Mouse (Mus musculus) MEL (cell line): Measurements from ENCODE around the gene Taar3. TPM values are rescaled to one million over a fixed set of nuclear protein-coding genes. Genes with fewer than 3 reads are reported as not detected.

Experiments used
- DNase-seq: peaks from one replicate; pipeline ENCODE4 v3.0.0; 2011; ENCODE audit warnings: low read depth, low spot score
- H3K27ac ChIP-seq: 2 replicates; pipeline ENCODE4 v1.5.1; 2012; ENCODE audit warnings: low read depth, mild to moderate bottlenecking, control low read depth, low read length, moderate library complexity; ENCODE audit not compliant: control insufficient read depth
- H3K27me3 ChIP-seq, 2 experiments: fragments of 150-350 bp in 1 of 2; sonication (generic) in 1 of 2; 2 replicates each; pipeline ENCODE4 v1.6.1; 2012; ENCODE audit warnings: low read length in 2 of 2, mild to moderate bottlenecking in 2 of 2, improper control_type of control experiment in 1 of 2, moderate library complexity in 1 of 2; ENCODE audit not compliant: insufficient read depth in 2 of 2, control insufficient read depth in 1 of 2
- H3K36me3 ChIP-seq, 2 experiments: 2 replicates each; pipeline ENCODE4 v1.6.1; 2012 to 2014; ENCODE audit warnings: low read length in 2 of 2, improper control_type of control experiment in 1 of 2, inconsistent platforms in 1 of 2, mild to moderate bottlenecking in 1 of 2; ENCODE audit not compliant: insufficient read depth in 2 of 2, control insufficient read depth in 1 of 2
- H3K4me1 ChIP-seq, 2 experiments: fragments of 150-350 bp in 1 of 2; sonication (generic) in 1 of 2; 2 replicates each; pipeline ENCODE4 v1.6.1; 2012; ENCODE audit warnings: low read length in 2 of 2, improper control_type of control experiment in 1 of 2, mild to moderate bottlenecking in 1 of 2; ENCODE audit not compliant: insufficient read depth in 2 of 2, control insufficient read depth in 1 of 2
- H3K4me3 ChIP-seq, 2 experiments: fragments of 150-350 bp in 1 of 2; sonication (generic) in 1 of 2; 2 replicates each; pipeline ENCODE4 v1.5.1; 2012; ENCODE audit warnings: low read depth in 2 of 2, low read length in 2 of 2, mild to moderate bottlenecking in 2 of 2, moderate library complexity in 2 of 2, control low read depth in 1 of 2, improper control_type of control experiment in 1 of 2; ENCODE audit not compliant: control insufficient read depth in 1 of 2, insufficient read depth in 1 of 2
- H3K79me2 ChIP-seq: 2 replicates; pipeline ENCODE4 v1.6.1; 2012; ENCODE audit warnings: mild to moderate bottlenecking, low read length, moderate library complexity; ENCODE audit not compliant: control insufficient read depth, poor library complexity, insufficient read depth
- H3K9ac ChIP-seq: 2 replicates; pipeline ENCODE4 v1.6.1; 2012; ENCODE audit warnings: low read depth, mild to moderate bottlenecking, control low read depth, low read length, moderate library complexity; ENCODE audit not compliant: control insufficient read depth, poor library complexity, severe bottlenecking
- H3K9me3 ChIP-seq: fragments of 150-350 bp; sonication (generic); replicated peaks from 2 replicates; pipeline ENCODE4 v1.6.1; 2012; ENCODE audit warnings: mild to moderate bottlenecking, low read length, improper control_type of control experiment, moderate library complexity; ENCODE audit not compliant: insufficient read depth
- CHD1 ChIP-seq: IDR thresholded peaks from 2 replicates; pipeline ENCODE4 v1.6.1; 2012; ENCODE audit warnings: low read depth, mild to moderate bottlenecking, inconsistent platforms, low read length, improper control_type of control experiment
- CTCF ChIP-seq, 3 experiments: IDR thresholded peaks in 2 of 3; conservative IDR thresholded peaks in 1 of 3; 2 replicates each; pipeline ENCODE4 v1.5.1; 2011 to 2012; ENCODE audit warnings: low read length in 3 of 3, low read depth in 2 of 3, mild to moderate bottlenecking in 2 of 3, improper control_type of control experiment in 1 of 3, inconsistent platforms in 1 of 3, mixed read lengths in 1 of 3, moderate library complexity in 1 of 3; ENCODE audit not compliant: control insufficient read depth in 1 of 3, insufficient read depth in 1 of 3, poor library complexity in 1 of 3, severe bottlenecking in 1 of 3
- ETS1 ChIP-seq: IDR thresholded peaks from 2 replicates; pipeline ENCODE4 v1.6.1; 2012; ENCODE audit warnings: low read depth, mild to moderate bottlenecking, inconsistent platforms, low read length, improper control_type of control experiment, moderate library complexity
- GATA1 ChIP-seq: IDR thresholded peaks from 2 replicates; pipeline ENCODE4 v1.6.1; 2011; ENCODE audit warnings: low read depth, low read length, improper control_type of control experiment
- HCFC1 ChIP-seq: IDR thresholded peaks from 2 replicates; pipeline ENCODE4 v1.6.1; 2012; ENCODE audit warnings: low read depth, mild to moderate bottlenecking, inconsistent platforms, low read length, improper control_type of control experiment, moderate library complexity
- JUND ChIP-seq: IDR thresholded peaks from 2 replicates; pipeline ENCODE4 v1.6.1; 2011; ENCODE audit warnings: low read depth, mild to moderate bottlenecking, improper control_type of control experiment, low read length
- MAFK ChIP-seq: IDR thresholded peaks from 2 replicates; pipeline ENCODE4 v1.6.1; 2011; ENCODE audit warnings: low read depth, mild to moderate bottlenecking, low read length, improper control_type of control experiment, borderline replicate concordance
- MAX ChIP-seq: IDR thresholded peaks from 2 replicates; pipeline ENCODE4 v1.6.1; 2011; ENCODE audit warnings: low read length, improper control_type of control experiment
- MXI1 ChIP-seq: IDR thresholded peaks from 2 replicates; pipeline ENCODE4 v1.6.1; 2011; ENCODE audit warnings: mild to moderate bottlenecking, low read depth, low read length, improper control_type of control experiment
- MYB ChIP-seq: IDR thresholded peaks from 2 replicates; pipeline ENCODE4 v1.6.1; 2011; ENCODE audit warnings: mild to moderate bottlenecking, low read depth, low read length, improper control_type of control experiment
- NRF1 ChIP-seq: IDR thresholded peaks from 2 replicates; pipeline ENCODE4 v1.6.1; 2014; ENCODE audit warnings: low read depth, mild to moderate bottlenecking, inconsistent platforms, low read length, improper control_type of control experiment, moderate library complexity; ENCODE audit not compliant: poor library complexity, insufficient read depth, severe bottlenecking
- POLR2A ChIP-seq, 2 experiments: IDR thresholded peaks; 2 replicates each; pipeline ENCODE4 v1.6.1; 2011 to 2012; ENCODE audit warnings: low read length in 2 of 2, mild to moderate bottlenecking in 2 of 2, control low read depth in 1 of 2, improper control_type of control experiment in 1 of 2, low read depth in 1 of 2, moderate library complexity in 1 of 2; ENCODE audit not compliant: control insufficient read depth in 1 of 2, insufficient read depth in 1 of 2, poor library complexity in 1 of 2
- POLR2AphosphoS2 ChIP-seq: IDR thresholded peaks from 2 replicates; pipeline ENCODE4 v1.6.1; 2011; ENCODE audit warnings: low read length, improper control_type of control experiment
- RAD21 ChIP-seq: IDR thresholded peaks from 2 replicates; pipeline ENCODE4 v1.6.1; 2011; ENCODE audit warnings: mild to moderate bottlenecking, low read depth, low read length, improper control_type of control experiment
- SMC3 ChIP-seq: IDR thresholded peaks from 2 replicates; pipeline ENCODE4 v1.6.1; 2011; ENCODE audit warnings: low read depth, low read length, improper control_type of control experiment
- TBP ChIP-seq: IDR thresholded peaks from 2 replicates; pipeline ENCODE4 v1.8.0; 2011; ENCODE audit warnings: low read depth, low read length, improper control_type of control experiment
- UBTF ChIP-seq: IDR thresholded peaks from 2 replicates; pipeline ENCODE4 v1.6.1; 2012; ENCODE audit warnings: low read depth, mild to moderate bottlenecking, inconsistent platforms, low read length, improper control_type of control experiment, moderate library complexity, borderline replicate concordance; ENCODE audit not compliant: insufficient read depth
- polyA plus RNA-seq, 2 experiments: library from polyadenylated mRNA; stranded (reverse) in 1 of 2; unstranded in 1 of 2; fragments of >175 nt in 1 of 2; fragments of >200 nt in 1 of 2; gene quantifications; 2 replicates each; pipeline versions ENCODE4 v1.2.1 to v1.2.4; 2012; ENCODE audit warnings: low replicate concordance in 2 of 2, low read depth in 1 of 2; ENCODE audit not compliant: insufficient read length in 2 of 2, insufficient read depth in 1 of 2, missing spikeins in 1 of 2
- total RNA-seq: library from RNA; depleted of rRNA; stranded (reverse); fragments of 300-350 nt; gene quantifications from 2 replicates; pipeline ENCODE4 v1.2.3, GENCODE M21; 2012

The Taar3 gene
- total and polyA plus RNA-seq, 3 experiments: not detected

DNA sequence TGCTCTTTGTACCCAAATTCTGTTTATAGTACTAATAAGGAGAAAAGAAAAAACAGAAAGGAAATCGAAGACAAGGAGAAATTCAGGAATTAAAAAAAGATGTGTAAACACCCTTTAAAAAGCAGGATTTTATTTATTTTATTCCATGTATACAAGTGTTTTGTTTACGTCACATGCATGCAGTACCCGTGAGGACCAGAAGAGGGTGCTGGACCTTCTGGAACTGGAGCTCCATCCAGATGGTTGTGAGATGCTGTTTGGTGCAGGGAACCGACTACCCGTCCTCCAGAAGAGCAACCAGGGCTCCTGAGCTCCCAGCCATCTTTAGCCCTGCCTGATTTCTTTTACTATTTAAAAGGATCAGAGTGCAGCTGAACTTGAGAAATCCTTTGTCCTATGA, 6.9 kb upstream of the Taar3 start:
- H3K9ac ChIP-seq: no peak overlapping the region
- peak; percentile 64 for DNase-seq
- H3K4me3 ChIP-seq: no peak overlapping the region
- no peaks in the 10 kb centered on the region for H3K9me3 ChIP-seq
- H3K36me3 ChIP-seq: no peaks in the 10 kb centered on the region
- peak; percentile 64 for TF ChIP-seq SMC3
- peak; percentile 35 for TF ChIP-seq RAD21
- no peak for TF ChIP-seq GATA1
- TF ChIP-seq POLR2AphosphoS2: no peak
- TF ChIP-seq HCFC1: no peak
- TF ChIP-seq JUND: no peak
- TF ChIP-seq CTCF (IDR thresholded peaks at IDR 0.05 in 2 of 3, conservative IDR thresholded peaks at IDR 0.05 in 1 of 3; ENCODE audit: control insufficient read depth in 1 of 3, insufficient read depth in 1 of 3, low read depth in 2 of 3, low read length in 3 of 3, poor library complexity in 1 of 3, severe bottlenecking in 1 of 3): peak; percentile 66 to 67 (median 66)
- TF ChIP-seq, all 39 proteins: peak for 3
- Histone ChIP-seq H3K79me2 (no peaks in the 10 kb centered on the region), H3K27ac (no peak overlapping the region), H3K27me3 (no peaks in the 10 kb centered on the region; a peak in 1 of 4 replicates), H3K4me1 (no peaks in the 10 kb centered on the region)

DNA sequence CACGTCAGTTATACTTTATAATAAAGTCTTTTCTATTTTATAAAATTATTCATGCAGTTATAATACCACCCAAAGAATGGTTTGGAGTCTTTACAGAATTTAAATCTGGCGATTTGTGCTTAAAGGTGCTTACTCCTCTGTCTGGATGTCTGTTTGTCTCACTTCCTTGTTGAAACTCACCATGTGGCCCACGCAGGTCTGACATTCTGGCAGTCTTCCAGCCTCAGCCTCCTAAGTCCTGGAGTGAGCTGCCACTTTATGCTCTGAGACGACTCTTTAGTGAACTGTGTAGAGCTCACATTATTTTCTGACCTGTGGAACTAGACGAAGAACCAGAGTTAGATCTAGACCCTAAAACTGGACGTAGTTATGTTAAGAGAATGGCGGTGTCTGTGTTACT, 1.3 kb upstream of the Taar3 start:
- peak; percentile 5 for DNase-seq
- Histone ChIP-seq H3K4me1 (no peaks in the 10 kb centered on the region), H3K27ac (no peak overlapping the region), H3K9ac (no peak overlapping the region), H3K79me2 (no peaks in the 10 kb centered on the region), H3K27me3 (peaks cover 1% of the 10 kb centered on the region in 2 experiments; a peak in 2 of 4 replicates), H3K9me3 (no peaks in the 10 kb centered on the region), H3K36me3 (no peaks in the 10 kb centered on the region), H3K4me3 (no peak overlapping the region)
- TF ChIP-seq UBTF: no peak
- no peak for TF ChIP-seq MAFK
- no peak for TF ChIP-seq NRF1
- TF ChIP-seq MYB: no peak
- TF ChIP-seq MAX: no peak
- no peak for TF ChIP-seq MXI1
- no peak for TF ChIP-seq POLR2A (IDR thresholded peaks at IDR 0.05; ENCODE audit: control insufficient read depth in 1 of 2, insufficient read depth in 1 of 2, low read depth in 1 of 2, low read length in 2 of 2, poor library complexity in 1 of 2)
- TF ChIP-seq CHD1: no peak
- no peak for TF ChIP-seq TBP
- TF ChIP-seq ETS1: no peak
